Mouse (Mus musculus) bone marrow, adult 2 months (tissue): ENCODE data around the gene Wdr44.
"Not testable (repeated sequence)": the region's sequence is repeated elsewhere in the genome, so short reads cannot be mapped to it uniquely, and the experiment has no call there.

ENCODE experiments used
- CTCF ChIP-seq: fragments of 200-500 bp; IDR thresholded peaks from 2 replicates; pipeline ENCODE4 v1.5.1; 2011; ENCODE audit warnings: low read length, control low read depth; ENCODE audit not compliant: control insufficient read depth, insufficient read depth
- POLR2A ChIP-seq: fragments of 200-500 bp; IDR thresholded peaks from 2 replicates; pipeline ENCODE4 v1.6.1; 2011; ENCODE audit warnings: low read depth, mild to moderate bottlenecking, control low read depth, low read length, borderline replicate concordance; ENCODE audit not compliant: control insufficient read depth

GRCm38 (mm10) chrX:23813287-23813686 lies 120.4 kb downstream of the Wdr44 start:
- not testable (repeated sequence) for TF ChIP-seq CTCF, POLR2A
